ENCODE assay signal across 18 mouse cellular contexts in genomic region chr8:73161564-73161963, GRCm38 (mm10).
A peak's percentile ranks its signal among the peaks of the same experiment; 100 is the strongest.
DNase-seq lines count a peak whose midpoint lies in the region; ATAC-seq and TF ChIP-seq lines count a peak whose summit lies in the region.
"Had no signal": no experiment of that assay in that cellular context is flagged by ENCODE, and none has a peak within 500 bp of the region (broad histone marks: within the 10 kb centered on the region; RNA-seq: fewer than 3 reads in every experiment).

No protein-coding gene starts in this region.

- H3K27ac ChIP-seq in left cerebral cortex, adult 2 months = peak overlapping the region; percentile 51; the same call in 1 of the 2 replicates
- H3K27ac ChIP-seq: embryonic facial prominence, embryonic 10.5 days; forebrain, embryonic 13.5 days; hindbrain, embryonic 12.5 days had no signal

- DNase-seq in left cerebral cortex, adult 2 months (ENCODE audit: extremely low spot score in 1 of 2, low spot score in 2 of 2) = no peak
- DNase-seq in left cerebral cortex, postnatal 10 days (ENCODE audit: extremely low spot score in 1 of 2, low spot score in 2 of 2) = no peak
- peak; percentile 12 for DNase-seq in 3T3-L1 (ENCODE audit: low read depth, low spot score)
- DNase-seq in adipocyte (ENCODE audit: low spot score) = no peak
- DNase-seq in right cerebral cortex, postnatal 4 days = no peak
- DNase-seq: B cell, adult 2 months; cerebellum, adult 11 months; cerebellum, adult 8-10 months; cerebellum, postnatal 25 days; forebrain, postnatal 0 days; gastrocnemius, postnatal 36 days; heart, adult 18-20 months had no signal

- peak; percentile 47 for ATAC-seq in common myeloid progenitor, adult 5-6 weeks (replicated peaks; ENCODE audit: low read depth, poor library complexity, severe bottlenecking)
- peak; percentile 57 for ATAC-seq in megakaryocyte progenitor cell, adult 5-6 weeks (replicated peaks; ENCODE audit: poor library complexity)
- ATAC-seq: CD4-positive, CD25-positive, alpha-beta regulatory T cell, adult 4 months had no signal

- H3K4me3 ChIP-seq in left cerebral cortex, adult 2 months = no peak overlapping the region
- H3K4me3 ChIP-seq: embryonic facial prominence, embryonic 10.5 days; forebrain, embryonic 13.5 days; hindbrain, embryonic 12.5 days had no signal

- intact Hi-C loops in left cerebral cortex, adult 2 months (cut with DNase I) = no loop called here
- intact Hi-C loops in left cerebral cortex, postnatal 10 days (cut with DNase I) = no loop called here

- TF ChIP-seq CTCF in left cerebral cortex, adult 2 months (IDR thresholded peaks at IDR 0.05) = no peak
